Mouse (Mus musculus): ENCODE measurements at regions not wholly inside any gene's neighbourhood (a gene's known extent, or its start where the extent isn't known, plus 50 kb on each side); places are given as distances from the start of the nearest gene placed in this dataset.

- no peak overlapping the region for H3K27ac ChIP-seq
- no peak overlapping the region for H3K4me3 ChIP-seq
- H3K4me1 ChIP-seq: no peaks in the 10 kb centered on the region
- WGBS (ENCODE audit: insufficient replicate concordance): 70% methylated on average over 16 of the region's 16 CpGs
- no peak for ATAC-seq
- no peaks in the 10 kb centered on the region for H3K27me3 ChIP-seq (replicated peaks)
- no peak overlapping the region for H3K4me2 ChIP-seq
- H3K36me3 ChIP-seq: no peaks in the 10 kb centered on the region
- no peak overlapping the region for H3K9ac ChIP-seq
- H3K9me3 ChIP-seq (replicated peaks): no peaks in the 10 kb centered on the region
Observed at GRCm38 (mm10) chr19:23044510-23045464, 96.2 kb upstream of the Klf9 start.

DNA sequence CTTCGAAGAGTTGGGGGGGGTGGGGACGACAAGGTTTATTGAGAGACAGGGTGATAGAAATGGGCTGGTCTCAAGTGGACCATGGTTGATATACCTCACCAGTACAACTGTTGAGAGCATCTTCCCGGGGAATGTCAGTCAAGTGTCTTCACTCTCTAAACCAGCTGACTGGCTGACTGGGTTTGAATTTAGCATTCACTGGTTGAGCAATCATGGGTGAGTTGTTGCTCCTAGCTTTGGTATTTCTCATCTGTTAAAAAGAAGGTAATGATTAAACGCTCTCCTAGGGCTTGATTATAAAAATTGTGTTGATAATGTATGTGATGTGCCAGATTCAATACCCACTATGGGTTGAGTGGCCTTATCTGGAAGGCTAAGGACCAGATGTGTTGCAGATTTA, 89.6 kb upstream of the Klf9 start:
- ATAC-seq: no peak
- Histone ChIP-seq H3K4me3 (no peak overlapping the region), H3K36me3 (no peaks in the 10 kb centered on the region), H3K27ac (no peak overlapping the region), H3K9me3 (replicated peaks) (no peaks in the 10 kb centered on the region), H3K4me1 (no peaks in the 10 kb centered on the region), H3K27me3 (replicated peaks) (0 out of 2 replicates have a peak, but pooled peaks cover 2% of the 10 kb centered on the region), H3K4me2 (no peak overlapping the region), H3K9ac (no peak overlapping the region)
- WGBS (ENCODE audit: insufficient replicate concordance): 74% methylated on average over 4 of the region's 4 CpGs

GRCm38 (mm10) chr19:23054440-23054839, 86.6 kb upstream of the Klf9 start:
- no peaks in the 10 kb centered on the region for H3K36me3 ChIP-seq
- H3K27me3 ChIP-seq (replicated peaks): peaks cover 15% of the 10 kb centered on the region; the same call in 1 of the 2 replicates
- peaks cover 10% of the 10 kb centered on the region for H3K4me1 ChIP-seq
- 56% methylated on average over 4 of the region's 4 CpGs for WGBS (ENCODE audit: insufficient replicate concordance)
- H3K4me3 ChIP-seq: no peak overlapping the region
- ATAC-seq: no peak
- no peak overlapping the region for H3K9ac ChIP-seq
- no peak overlapping the region for H3K4me2 ChIP-seq
- H3K9me3 ChIP-seq (replicated peaks): no peaks in the 10 kb centered on the region
- no peak overlapping the region for H3K27ac ChIP-seq

DNA sequence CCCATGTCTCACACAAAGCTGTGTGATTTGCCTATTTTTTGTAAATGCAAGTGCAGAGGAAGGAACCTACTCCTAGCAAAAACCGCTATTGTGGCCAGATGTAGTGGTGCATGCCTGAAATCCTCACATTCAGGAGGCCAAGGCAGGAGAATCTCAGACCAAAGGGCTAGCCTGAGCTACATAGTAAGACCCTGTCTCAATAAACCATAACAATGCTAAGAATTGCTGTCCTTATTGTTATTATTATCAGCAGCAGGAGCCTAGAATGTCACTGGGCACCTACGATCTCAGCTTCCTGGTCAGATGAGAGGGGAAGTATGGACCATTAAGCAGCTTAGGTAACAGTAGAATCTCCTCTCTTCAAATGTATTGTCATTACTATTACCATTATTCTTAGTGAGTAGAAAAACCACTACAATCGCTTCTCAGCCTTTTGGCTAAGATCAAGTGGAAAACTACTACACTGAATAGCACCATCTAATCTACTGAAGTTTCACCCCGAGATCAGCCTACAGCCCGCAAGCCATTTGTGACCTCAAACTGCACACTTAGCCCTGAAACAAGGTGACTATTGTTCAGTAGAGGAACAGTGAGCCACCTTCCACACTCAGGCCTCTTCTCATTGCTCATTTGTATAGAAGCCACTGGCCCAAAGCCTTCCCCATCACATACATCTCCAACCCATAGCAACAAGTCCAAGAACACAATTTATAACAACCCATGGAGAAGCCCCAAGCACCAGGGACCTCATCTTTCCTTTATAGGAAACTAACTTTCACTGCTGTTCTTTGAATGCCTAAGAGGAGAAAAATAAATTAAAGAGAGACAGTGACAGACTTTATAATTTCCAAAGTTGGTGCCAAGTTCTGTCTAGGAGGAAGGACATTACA, 84.9 kb upstream of the Klf9 start:
- no peaks in the 10 kb centered on the region for H3K9me3 ChIP-seq (replicated peaks)
- H3K9ac ChIP-seq: no peak overlapping the region
- H3K36me3 ChIP-seq: no peaks in the 10 kb centered on the region
- H3K27ac ChIP-seq: no peak overlapping the region
- WGBS (ENCODE audit: insufficient replicate concordance): 76% methylated on average over 5 of the region's 5 CpGs
- peak overlapping the region; percentile 70 for H3K4me2 ChIP-seq
- ATAC-seq: no peak
- no peak overlapping the region for H3K4me3 ChIP-seq
- H3K27me3 ChIP-seq (replicated peaks): peaks cover 15% of the 10 kb centered on the region; the same call in 1 of the 2 replicates
- H3K4me1 ChIP-seq: peaks cover 10% of the 10 kb centered on the region

- H3K9ac ChIP-seq: peak overlapping the region; percentile 35; the same call in 1 of the 2 replicates
- peak overlapping the region; percentile 45 for H3K4me3 ChIP-seq
- H3K27ac ChIP-seq: no peak overlapping the region
Observed at GRCm38 (mm10) chr19:23056851-23057707, 83.9 kb upstream of the Klf9 start.

GRCm38 (mm10) chr19:23057739-23058501, 83.1 kb upstream of the Klf9 start:
- 0 out of 2 replicates have a peak overlapping the region, but pooled peaks have one; percentile 6 for H3K9ac ChIP-seq
- no peaks in the 10 kb centered on the region for H3K36me3 ChIP-seq
- H3K27me3 ChIP-seq (replicated peaks): peaks cover 15% of the 10 kb centered on the region; the same call in 1 of the 2 replicates
- no peak for ATAC-seq
- no peak overlapping the region for H3K27ac ChIP-seq
- whole genome bisulfite sequencing (ENCODE audit: insufficient replicate concordance): 37% methylated on average over 11 of the region's 11 CpGs
- H3K4me1 ChIP-seq: peaks cover 10% of the 10 kb centered on the region
- H3K9me3 ChIP-seq (replicated peaks): no peaks in the 10 kb centered on the region
- peak overlapping the region; percentile 70 for H3K4me2 ChIP-seq
- peak overlapping the region; percentile 45 for H3K4me3 ChIP-seq

More at GRCm38 (mm10) chr19:23056851-23057707, 83.9 kb upstream of the Klf9 start:
- Histone ChIP-seq H3K9me3 (replicated peaks) (no peaks in the 10 kb centered on the region), H3K4me1 (peaks cover 10% of the 10 kb centered on the region), H3K4me2 (peak overlapping the region; percentile 70), H3K36me3 (no peaks in the 10 kb centered on the region), H3K27me3 (replicated peaks) (peaks cover 15% of the 10 kb centered on the region; the same call in 1 of the 2 replicates)
- WGBS (ENCODE audit: insufficient replicate concordance): 1% methylated on average over 32 of the region's 32 CpGs
- no peak; the same call in 1 of the 2 replicates for ATAC-seq

DNA sequence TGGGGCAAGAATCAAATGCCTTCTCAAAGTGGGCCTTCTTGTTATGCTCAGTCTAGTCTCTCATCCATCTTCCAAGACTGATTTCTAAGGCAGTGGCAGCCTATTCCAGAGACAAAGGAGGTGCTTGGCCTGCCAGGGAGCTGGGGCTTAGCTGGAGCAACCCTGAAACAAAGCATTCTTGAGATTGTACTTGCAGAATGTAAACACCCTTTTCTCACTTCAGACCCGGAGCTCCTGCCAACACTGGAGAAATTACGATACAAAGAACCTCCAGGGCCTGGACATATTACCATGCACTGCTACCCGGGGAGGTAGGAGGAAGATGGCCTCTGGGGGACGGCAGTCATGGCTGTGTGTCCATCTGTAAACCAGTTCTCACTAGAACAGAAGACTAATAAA, 82.5 kb upstream of the Klf9 start:
- Histone ChIP-seq H3K4me3 (no peak overlapping the region), H3K9ac (no peak overlapping the region), H3K36me3 (no peaks in the 10 kb centered on the region), H3K4me1 (peaks cover 10% of the 10 kb centered on the region), H3K27me3 (replicated peaks) (peaks cover 15% of the 10 kb centered on the region; the same call in 1 of the 2 replicates), H3K4me2 (no peak overlapping the region), H3K27ac (no peak overlapping the region), H3K9me3 (replicated peaks) (no peaks in the 10 kb centered on the region)
- 63% methylated on average over 4 of the region's 4 CpGs for WGBS (ENCODE audit: insufficient replicate concordance)
- no peak for ATAC-seq

DNA sequence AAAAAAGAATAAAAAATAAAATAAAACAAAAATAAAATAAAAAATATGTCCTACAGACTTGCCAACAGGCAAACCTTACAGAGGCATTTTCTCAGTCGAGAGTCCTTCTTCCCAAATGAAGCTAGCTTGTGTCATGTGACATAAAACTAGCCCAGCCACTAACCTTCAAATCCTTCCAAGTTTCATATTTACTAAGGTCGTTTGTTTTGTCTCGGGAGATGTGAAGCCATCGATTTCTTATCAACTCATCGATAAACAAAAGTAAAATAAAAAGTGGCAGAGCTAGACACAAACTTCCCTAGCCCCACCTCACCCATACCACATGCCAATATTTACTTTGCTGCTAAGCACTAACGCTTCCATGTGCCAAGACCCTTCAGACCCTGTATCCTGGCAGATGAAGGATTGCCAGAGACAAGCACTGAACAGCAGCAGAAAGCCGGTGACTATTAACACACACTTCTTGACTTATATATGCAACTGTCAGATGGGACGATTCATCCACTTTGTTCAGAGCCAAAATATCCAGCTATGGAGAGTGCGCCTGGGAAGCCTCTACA, 79.9 kb upstream of the Klf9 start:
- H3K4me1 ChIP-seq: peaks cover 10% of the 10 kb centered on the region
- no peak overlapping the region for H3K4me2 ChIP-seq
- ATAC-seq: no peak
- no peak overlapping the region for H3K4me3 ChIP-seq
- no peak overlapping the region for H3K27ac ChIP-seq
- no peaks in the 10 kb centered on the region for H3K36me3 ChIP-seq
- H3K9ac ChIP-seq: no peak overlapping the region
- 67% methylated on average over 9 of the region's 9 CpGs for WGBS (ENCODE audit: insufficient replicate concordance)
- H3K9me3 ChIP-seq (replicated peaks): no peaks in the 10 kb centered on the region
- H3K27me3 ChIP-seq (replicated peaks): peaks cover 15% of the 10 kb centered on the region; the same call in 1 of the 2 replicates

DNA sequence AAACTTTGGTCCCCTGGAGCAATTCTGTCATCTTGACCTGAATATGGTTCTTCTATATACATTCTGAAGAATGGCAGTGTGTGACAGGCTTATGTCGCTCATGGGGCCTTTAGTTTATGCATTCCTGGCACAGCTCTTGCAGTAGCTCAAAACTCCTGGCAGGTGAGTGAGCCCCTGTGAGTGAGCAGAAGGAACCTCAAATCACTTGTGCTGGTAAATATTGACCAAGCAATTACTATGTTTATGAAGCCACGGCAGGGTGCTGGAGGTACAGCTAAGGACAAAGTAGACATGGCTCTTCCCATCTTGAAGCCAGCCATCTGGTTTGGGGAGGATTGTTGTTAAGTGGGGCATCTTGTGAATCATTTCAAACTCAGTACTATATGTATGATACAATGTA, 79.1 kb upstream of the Klf9 start:
- H3K4me3 ChIP-seq: no peak overlapping the region
- H3K9me3 ChIP-seq (replicated peaks): no peaks in the 10 kb centered on the region
- no peak for ATAC-seq
- peaks cover 9% of the 10 kb centered on the region; the same call in 1 of the 2 replicates for H3K27me3 ChIP-seq (replicated peaks)
- no peaks in the 10 kb centered on the region for H3K36me3 ChIP-seq
- no peak overlapping the region for H3K9ac ChIP-seq
- H3K4me2 ChIP-seq: no peak overlapping the region
- H3K4me1 ChIP-seq: peaks cover 9% of the 10 kb centered on the region
- H3K27ac ChIP-seq: no peak overlapping the region
- WGBS (ENCODE audit: insufficient replicate concordance): 70% methylated on average over 2 of the region's 2 CpGs

- ATAC-seq: no peak
- WGBS (ENCODE audit: insufficient replicate concordance): 67% methylated on average over 5 of the region's 5 CpGs
- no peak overlapping the region for H3K4me3 ChIP-seq
- H3K27ac ChIP-seq: no peak overlapping the region
- no peak overlapping the region for H3K9ac ChIP-seq
- no peaks in the 10 kb centered on the region for H3K9me3 ChIP-seq (replicated peaks)
- no peaks in the 10 kb centered on the region; the same call in 1 of the 2 replicates for H3K4me1 ChIP-seq
- no peak overlapping the region for H3K4me2 ChIP-seq
- no peaks in the 10 kb centered on the region for H3K36me3 ChIP-seq
- peaks cover 5% of the 10 kb centered on the region; the same call in 1 of the 2 replicates for H3K27me3 ChIP-seq (replicated peaks)
Observed at GRCm38 (mm10) chr19:23062851-23063250, 78.2 kb upstream of the Klf9 start.

Measured in liver, embryonic 12.5 days (tissue).